Mouse (Mus musculus) kidney, adult 2 months (tissue): ENCODE data around the gene C9orf72.

Source experiments
- CTCF ChIP-seq: fragments of 200-500 bp; conservative IDR thresholded peaks from 2 replicates; pipeline ENCODE4 v1.5.1; 2011; ENCODE audit warnings: low read depth, mild to moderate bottlenecking, control low read depth, low read length, moderate library complexity, mixed read lengths; ENCODE audit not compliant: insufficient read depth, insufficient read length
- POLR2A ChIP-seq: fragments of 200-500 bp; IDR thresholded peaks from one replicate; pipeline ENCODE4 v1.6.1; 2011; ENCODE audit warnings: low read depth, low read length, control low read depth

- no peak for TF ChIP-seq CTCF
- no peak for TF ChIP-seq POLR2A
Observed at GRCm38 (mm10) chr4:35241735-35242134, 15.8 kb upstream of the C9orf72 start.
